Mouse (Mus musculus) C3H10T1/2 (cell line): Measurements from ENCODE around the gene Kctd5. TPM values are rescaled to one million over a fixed set of nuclear protein-coding genes. Genes with fewer than 3 reads are reported as not detected.

Experiments
- polyA plus RNA-seq, 2 experiments: library from polyadenylated mRNA; unstranded; fragments of >200 nt; fragmentation: generic; extraction: Trizol; gene quantifications; one replicate each; pipeline ENCODE4 v1.2.1; 2012; ENCODE audit warnings: missing spikeins in 2 of 2

Gene Kctd5
- 10 to 100 TPM; 10.2 to 30.9 TPM for polyA plus RNA-seq

GRCm38 (mm10) chr17:24072919-24073696 lies at the start of gene Kctd5:
Gene Kctd5 (minus strand): TSS chr17:24073485.

GRCm38 (mm10) chr17:24037844-24038243 lies 35.4 kb downstream of the Kctd5 start, which contains the start of gene Prss27:
Gene Prss27 (plus strand): TSS chr17:24038144.

GRCm38 (mm10) chr17:23997901-23998300 lies 75.4 kb downstream of the Kctd5 start, which contains the start of gene Prss22:
Gene Prss22 (minus strand): TSS chr17:23998100.

Other genes with a start within 250 kb of the Kctd5 start
- gene Elob, start 244.3 kb downstream of the Kctd5 start, polyA plus RNA-seq, result 1,000 to 10,000 TPM; 1,533 to 1,676 TPM
- gene Prss33, start 237.4 kb downstream of the Kctd5 start, polyA plus RNA-seq, result not detected
- under 1 TPM in 1 of 2 experiments, not detected in 1; 0.05 TPM for gene Prss32, start 229.6 kb downstream of the Kctd5 start, polyA plus RNA-seq
- under 1 TPM in 1 of 2 experiments, not detected in 1; 0.02 TPM for gene Prss41, start 229.3 kb downstream of the Kctd5 start, polyA plus RNA-seq
- not detected for gene Prss21, start 205.4 kb downstream of the Kctd5 start, polyA plus RNA-seq
- not detected for gene Dcpp1, start 192.6 kb downstream of the Kctd5 start, polyA plus RNA-seq
- not detected for gene Dcpp2, start 192.6 kb downstream of the Kctd5 start, polyA plus RNA-seq
- gene Dcpp3, start 156.0 kb downstream of the Kctd5 start, polyA plus RNA-seq, result not detected
- not detected for gene Sbp, start 131.8 kb downstream of the Kctd5 start, polyA plus RNA-seq
- gene Sbpl, start 118.2 kb downstream of the Kctd5 start, polyA plus RNA-seq, result not detected
- gene Prss30, start 92.9 kb downstream of the Kctd5 start, polyA plus RNA-seq, result under 1 TPM; 0.02 to 0.22 TPM
- under 1 TPM; 0.46 to 0.69 TPM for gene Prss22, start 75.4 kb downstream of the Kctd5 start, polyA plus RNA-seq
- gene Prss27, start 35.3 kb downstream of the Kctd5 start, polyA plus RNA-seq, result under 1 TPM; 0.09 to 0.12 TPM
- gene Pdpk1, start 77.4 kb upstream of the Kctd5 start, polyA plus RNA-seq, result 1 to 10 TPM in 1 of 2 experiments, under 1 TPM in 1; 0.56 to 6.5 TPM
- gene Amdhd2, start 90.3 kb upstream of the Kctd5 start, polyA plus RNA-seq, result 10 to 100 TPM; 37.7 to 66.7 TPM
- gene Atp6v0c, start 96.2 kb upstream of the Kctd5 start, polyA plus RNA-seq, result 100 to 1,000 TPM; 513 to 615 TPM
- gene Tbc1d24, start 132.1 kb upstream of the Kctd5 start, polyA plus RNA-seq, result 1 to 10 TPM in 1 of 2 experiments, under 1 TPM in 1; 0.42 to 4.6 TPM
- 1 to 10 TPM in 1 of 2 experiments, under 1 TPM in 1; 0.22 to 1.1 TPM for gene Ntn3, start 136.0 kb upstream of the Kctd5 start, polyA plus RNA-seq
- 1 to 10 TPM; 6.6 to 7.0 TPM for gene Tedc2, start 147.4 kb upstream of the Kctd5 start, polyA plus RNA-seq
- 10 to 100 TPM; 28.1 to 29.1 TPM for gene Ccnf, start 178.0 kb upstream of the Kctd5 start, polyA plus RNA-seq